Comparison of ENCODE assay signal across 25 mouse cellular contexts in genomic region chr13:53264896-53265295, GRCm38 (mm10).
"Had no signal": no experiment of that assay in that cellular context is flagged by ENCODE, and none has a peak within 500 bp of the region (broad histone marks: within the 10 kb centered on the region; RNA-seq: fewer than 3 reads in every experiment).

No protein-coding gene starts in this region.

- H3K27ac ChIP-seq: kidney, embryonic 15.5 days; left cerebral cortex, adult 2 months; limb, embryonic 13.5 days; liver, embryonic 12.5 days; liver, embryonic 15.5 days; lung, embryonic 15.5 days; midbrain, embryonic 10.5 days; midbrain, embryonic 13.5 days; neural tube, embryonic 13.5 days; stomach, embryonic 15.5 days had no signal

- H3K27me3 ChIP-seq: kidney, embryonic 15.5 days; limb, embryonic 13.5 days; liver, embryonic 12.5 days; liver, embryonic 15.5 days; lung, embryonic 15.5 days; midbrain, embryonic 13.5 days; neural tube, embryonic 13.5 days; stomach, embryonic 15.5 days had no signal

- H3K4me1 ChIP-seq: liver, embryonic 12.5 days; liver, embryonic 15.5 days; megakaryocyte, embryonic 14.5 days had no signal

- H3K4me2 ChIP-seq: kidney, embryonic 15.5 days; limb, embryonic 13.5 days; liver, embryonic 12.5 days; liver, embryonic 15.5 days; lung, embryonic 15.5 days; midbrain, embryonic 13.5 days; neural tube, embryonic 13.5 days; stomach, embryonic 15.5 days had no signal

- H3K9ac ChIP-seq: kidney, embryonic 15.5 days; limb, embryonic 13.5 days; liver, embryonic 12.5 days; liver, embryonic 15.5 days; lung, embryonic 15.5 days; midbrain, embryonic 13.5 days; neural tube, embryonic 13.5 days; stomach, embryonic 15.5 days had no signal

- ATAC-seq: liver, embryonic 12.5 days; midbrain, embryonic 13.5 days; midbrain, embryonic 16.5 days had no signal

- DNase-seq: kidney, postnatal 10 days; kidney, postnatal 36 days; layer of hippocampus, postnatal 36 days; liver; lung, adult 18-20 months; lung, postnatal 36 days; retina, postnatal 1 day; right cerebral cortex, postnatal 25 days; spleen, adult 18-20 months; thymus, adult 2 months; thymus, postnatal 14 days; thymus, postnatal 4 days had no signal

- H3K36me3 ChIP-seq: kidney, embryonic 15.5 days; limb, embryonic 13.5 days; liver, embryonic 12.5 days; liver, embryonic 15.5 days; lung, embryonic 15.5 days; midbrain, embryonic 10.5 days; midbrain, embryonic 13.5 days; neural tube, embryonic 13.5 days; stomach, embryonic 15.5 days had no signal

- H3K4me3 ChIP-seq: kidney, embryonic 15.5 days; left cerebral cortex, adult 2 months; limb, embryonic 13.5 days; liver, embryonic 12.5 days; liver, embryonic 15.5 days; lung, embryonic 15.5 days; midbrain, embryonic 10.5 days; midbrain, embryonic 13.5 days; myocyte; neural tube, embryonic 13.5 days; stomach, embryonic 15.5 days had no signal

- H3K9me3 ChIP-seq: kidney, embryonic 15.5 days; limb, embryonic 13.5 days; liver, embryonic 12.5 days; liver, embryonic 15.5 days; lung, embryonic 15.5 days; midbrain, embryonic 10.5 days; midbrain, embryonic 13.5 days; neural tube, embryonic 13.5 days; stomach, embryonic 15.5 days had no signal
